Mouse (Mus musculus): ENCODE measurements around the gene 2310003L06Rik. TPM values are rescaled to one million over a fixed set of nuclear protein-coding genes. Genes with fewer than 3 reads are reported as not detected.

2310003L06Rik gene
- not detected in 2 replicates for polyA plus RNA-seq (2015; fragmentation: Nextera tagmentation; extraction: Ambion mirVana)

DNA sequence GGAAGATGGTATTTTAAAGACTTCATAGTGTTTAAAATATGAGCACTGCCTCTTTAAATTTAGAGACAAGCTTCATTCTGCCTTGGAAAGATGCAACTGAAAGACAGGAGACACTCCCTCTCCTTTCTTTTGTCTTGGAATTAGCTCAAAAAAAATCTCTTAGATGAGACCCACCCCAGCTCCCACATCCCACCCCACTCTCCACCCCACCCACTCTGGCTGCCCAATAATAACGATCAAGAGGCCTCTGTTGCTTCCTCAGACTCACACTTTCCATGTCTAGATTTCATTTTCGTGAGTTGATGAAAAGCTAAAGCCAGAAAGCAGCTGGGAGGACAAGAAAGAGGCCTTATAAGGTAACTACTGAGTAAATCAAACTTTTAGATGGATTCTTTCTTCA, at the start of gene 2310003L06Rik, which contains the start of gene Gm28434:
TSS of gene 2310003L06Rik (plus strand) at position 259 of the 400 bp plus-strand sequence.
TSS of gene Gm28434 (plus strand) at position 317 of the 400 bp plus-strand sequence.
- no peak for ATAC-seq (ENCODE audit: low read depth)
- WGBS: 64% methylated on average over 2 of the region's 2 CpGs
- Histone ChIP-seq H3K9ac (no peak within 1 kb of the TSS), H3K27ac (replicated peaks) (no peak within 1 kb of the TSS), H3K4me1 (replicated peaks) (no peaks in the 10 kb centered on the region), H3K36me3 (no peaks in the 10 kb centered on the region), H3K4me2 (no peak within 1 kb of the TSS), H3K27me3 (no peaks in the 10 kb centered on the region), H3K4me3 (no peak within 1 kb of the TSS), H3K9me3 (no peaks in the 10 kb centered on the region)

DNA sequence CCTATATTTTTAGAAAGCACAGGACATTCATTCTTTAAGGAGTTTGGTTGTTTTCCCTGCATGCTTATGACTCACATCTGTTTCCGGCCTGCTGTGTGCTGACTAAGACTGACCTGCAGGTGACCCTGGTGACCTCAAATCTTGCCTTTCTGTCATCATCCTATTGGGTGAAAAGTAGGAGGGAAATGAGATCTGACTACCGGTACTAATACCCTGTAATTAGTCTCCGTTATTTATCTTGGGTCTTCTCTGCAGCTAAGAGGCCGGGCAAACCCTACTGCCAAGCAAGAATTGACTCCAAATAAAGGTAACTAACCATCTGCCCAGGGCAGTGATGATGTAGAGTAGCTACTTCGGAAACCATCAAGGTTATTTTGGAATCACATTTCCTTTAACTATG, 43.9 kb upstream of the 2310003L06Rik start, which contains the start of gene Csn3:
TSS of gene Csn3 (plus strand) at position 208 of the 400 bp plus-strand sequence.
- H3K4me3 ChIP-seq: no peak within 1 kb of the TSS
- no peaks in the 10 kb centered on the region for H3K9me3 ChIP-seq
- no peaks in the 10 kb centered on the region for H3K27me3 ChIP-seq
- H3K27ac ChIP-seq (replicated peaks): no peak within 1 kb of the TSS
- no peak within 1 kb of the TSS for H3K9ac ChIP-seq
- H3K36me3 ChIP-seq: no peaks in the 10 kb centered on the region
- H3K4me1 ChIP-seq (replicated peaks): no peaks in the 10 kb centered on the region
- 25% methylated on average over 5 of the region's 5 CpGs for WGBS
- H3K4me2 ChIP-seq: no peak within 1 kb of the TSS
- no peak for ATAC-seq (ENCODE audit: low read depth)

DNA sequence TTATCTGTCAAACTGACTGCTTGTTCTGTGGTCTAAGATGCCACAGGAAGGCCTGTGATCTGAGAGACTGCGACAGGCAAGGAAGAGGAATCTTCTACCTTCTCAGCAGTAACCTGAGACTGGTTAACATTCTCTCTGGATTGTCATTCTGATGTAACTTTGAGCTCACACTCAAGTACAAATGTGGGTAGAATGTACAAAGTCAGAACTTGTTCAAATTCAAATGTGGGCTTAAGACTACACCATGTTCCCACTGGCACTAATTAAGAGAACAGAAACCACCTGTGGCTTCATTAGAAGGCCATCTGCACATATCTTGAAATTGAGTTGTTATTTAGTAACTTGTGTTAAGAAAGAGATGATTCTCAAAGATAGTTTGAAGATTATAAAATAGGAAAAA, 37.7 kb upstream of the 2310003L06Rik start:
- WGBS: 53% methylated on average over 1 of the region's 1 CpGs

DNA sequence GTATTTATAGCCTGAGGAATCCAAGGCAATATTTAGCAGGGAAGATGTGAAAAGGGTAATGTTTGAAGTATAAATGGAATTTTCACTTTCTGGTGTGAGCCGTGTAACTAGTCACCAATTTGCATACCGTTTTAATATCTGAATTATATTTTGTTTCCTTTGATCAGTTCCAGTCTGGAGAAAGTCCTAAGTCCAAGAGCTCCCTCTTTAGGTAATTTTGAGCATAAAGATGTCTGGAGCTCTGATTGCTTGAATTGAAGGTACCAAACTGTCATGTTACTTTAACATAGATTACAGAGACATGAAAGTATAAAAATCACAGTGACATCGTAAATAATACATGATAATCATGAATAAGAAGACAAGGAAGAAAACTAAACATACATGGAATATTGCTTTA, 28.5 kb upstream of the 2310003L06Rik start:
- Histone ChIP-seq H3K27me3 (no peaks in the 10 kb centered on the region), H3K9ac (no peak overlapping the region), H3K36me3 (no peaks in the 10 kb centered on the region), H3K27ac (replicated peaks) (no peak overlapping the region), H3K4me1 (replicated peaks) (no peaks in the 10 kb centered on the region), H3K4me2 (no peak overlapping the region), H3K9me3 (no peaks in the 10 kb centered on the region), H3K4me3 (no peak overlapping the region)
- 54% methylated on average over 3 of the region's 3 CpGs for WGBS
- no peak for ATAC-seq (ENCODE audit: low read depth)

More for the DNA sequence above, 37.7 kb upstream of the 2310003L06Rik start:
- H3K36me3 ChIP-seq: no peaks in the 10 kb centered on the region
- no peaks in the 10 kb centered on the region for H3K9me3 ChIP-seq
- no peak overlapping the region for H3K27ac ChIP-seq (replicated peaks)
- no peak overlapping the region for H3K4me3 ChIP-seq
- no peak overlapping the region for H3K9ac ChIP-seq
- ATAC-seq (ENCODE audit: low read depth): no peak
- H3K27me3 ChIP-seq: no peaks in the 10 kb centered on the region
- no peaks in the 10 kb centered on the region for H3K4me1 ChIP-seq (replicated peaks)
- H3K4me2 ChIP-seq: no peak overlapping the region

DNA sequence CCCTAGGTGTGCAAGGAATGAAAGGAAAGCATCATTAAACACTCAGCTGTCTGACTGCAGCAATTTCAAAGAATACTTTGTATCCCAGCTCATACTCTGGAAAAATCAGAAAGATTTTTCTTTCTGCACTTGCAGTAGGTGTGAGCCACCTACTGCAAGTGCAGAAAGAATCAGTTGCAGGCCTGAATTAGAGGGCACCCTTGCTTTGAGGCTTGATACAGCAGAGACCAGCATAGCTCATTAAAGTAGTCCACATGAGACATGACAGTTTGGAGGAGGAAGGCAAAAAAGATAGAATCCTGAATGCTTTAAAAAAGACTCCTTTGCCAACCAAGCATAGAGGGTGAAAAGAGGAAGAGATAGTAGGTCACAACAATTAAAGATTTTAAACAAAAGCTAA, 26.7 kb upstream of the 2310003L06Rik start:
- Histone ChIP-seq H3K36me3 (no peaks in the 10 kb centered on the region), H3K27ac (replicated peaks) (no peak overlapping the region), H3K9ac (no peak overlapping the region), H3K27me3 (no peaks in the 10 kb centered on the region), H3K4me2 (no peak overlapping the region), H3K4me1 (replicated peaks) (no peaks in the 10 kb centered on the region), H3K4me3 (no peak overlapping the region), H3K9me3 (no peaks in the 10 kb centered on the region)
- ATAC-seq (ENCODE audit: low read depth): no peak

DNA sequence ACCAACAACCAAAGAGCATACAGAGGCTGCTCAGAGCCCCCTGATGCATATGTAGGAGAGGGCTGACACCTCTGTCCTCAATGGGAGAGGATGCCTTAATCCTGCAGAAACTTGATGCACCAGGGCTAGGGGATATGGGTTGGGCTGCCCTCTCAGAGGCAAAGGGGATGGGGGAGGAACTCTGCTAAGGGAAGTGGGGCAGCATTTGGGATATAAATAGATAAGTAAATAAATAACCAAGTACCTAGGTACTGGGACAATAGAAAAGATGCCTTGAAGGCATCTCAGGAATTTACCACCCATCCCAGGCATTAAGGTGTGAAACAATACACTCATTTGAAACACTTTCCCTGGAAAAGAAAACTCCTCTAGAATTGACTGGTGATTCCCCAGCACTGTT, 17.4 kb upstream of the 2310003L06Rik start:
- Histone ChIP-seq H3K4me2 (no peak overlapping the region), H3K27me3 (no peaks in the 10 kb centered on the region), H3K9ac (no peak overlapping the region), H3K4me1 (replicated peaks) (no peaks in the 10 kb centered on the region), H3K9me3 (no peaks in the 10 kb centered on the region), H3K36me3 (no peaks in the 10 kb centered on the region), H3K4me3 (no peak overlapping the region), H3K27ac (replicated peaks) (no peak overlapping the region)
- ATAC-seq (ENCODE audit: low read depth): no peak

DNA sequence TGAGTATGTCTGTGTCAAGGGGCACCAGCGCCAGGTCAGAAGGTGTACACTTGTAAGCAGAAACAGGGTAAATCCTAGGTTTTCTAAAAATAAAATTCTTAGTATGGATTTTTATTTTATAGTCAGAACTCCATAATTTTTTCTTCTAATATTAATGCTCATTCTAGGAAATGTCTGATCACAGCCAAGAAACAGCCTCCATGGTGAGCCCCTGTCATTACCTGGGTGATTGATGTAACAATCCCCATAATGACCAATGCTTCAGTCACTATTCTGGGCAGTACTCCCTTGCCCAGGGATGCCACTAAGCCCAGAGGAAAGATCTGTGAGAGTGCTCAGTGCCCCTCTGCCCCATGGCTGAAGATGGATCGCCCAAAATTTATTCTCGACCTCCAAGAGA, 9.9 kb downstream of the 2310003L06Rik start, which contains the start of gene Cabs1:
TSS of gene Cabs1 (plus strand) at position 301 of the 400 bp plus-strand sequence.
- no peak within 1 kb of the TSS for H3K4me3 ChIP-seq
- ATAC-seq (ENCODE audit: low read depth): no peak
- no peak within 1 kb of the TSS for H3K9ac ChIP-seq
- no peak within 1 kb of the TSS for H3K4me2 ChIP-seq
- no peak within 1 kb of the TSS for H3K27ac ChIP-seq (replicated peaks)
- no peaks in the 10 kb centered on the region for H3K27me3 ChIP-seq
- 83% methylated on average over 3 of the region's 3 CpGs for WGBS
- no peaks in the 10 kb centered on the region for H3K9me3 ChIP-seq
- H3K36me3 ChIP-seq: no peaks in the 10 kb centered on the region
- no peaks in the 10 kb centered on the region for H3K4me1 ChIP-seq (replicated peaks)

DNA sequence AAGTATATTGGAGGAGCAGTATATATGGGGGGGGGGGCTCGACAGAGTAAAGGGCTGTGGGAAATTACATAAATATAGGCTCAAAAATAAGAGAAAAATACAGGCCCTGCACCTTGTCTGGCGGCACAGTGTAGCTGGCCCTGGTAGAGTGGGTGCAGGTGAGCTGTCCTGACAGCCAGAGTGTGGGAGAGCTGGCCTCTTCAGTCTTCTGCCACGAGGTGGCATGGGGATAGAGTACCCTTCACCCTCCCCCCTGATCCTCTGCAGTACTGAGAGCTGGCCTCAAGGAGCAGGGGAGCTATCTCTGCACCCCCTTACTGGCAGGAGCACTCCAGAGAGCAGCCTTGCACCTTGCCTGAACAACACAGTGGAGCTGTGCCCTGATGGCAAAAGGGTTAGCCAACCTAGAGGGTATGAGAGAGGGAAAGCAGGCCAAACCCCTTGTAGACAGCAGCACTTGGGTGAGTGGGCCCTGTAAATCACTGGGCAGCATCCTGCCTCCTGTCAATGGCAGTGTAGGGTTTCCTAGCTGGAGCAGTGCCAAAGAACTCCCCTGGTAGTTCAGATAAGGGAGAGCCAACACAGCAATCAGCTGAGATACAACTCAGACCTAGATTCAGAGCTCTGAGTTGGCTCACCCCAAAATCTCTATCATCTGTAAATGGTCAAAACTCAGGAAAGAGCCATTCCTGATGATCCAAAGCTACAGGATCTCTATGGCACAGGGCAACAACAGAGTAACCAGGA, 13.4 kb downstream of the 2310003L06Rik start:
- Histone ChIP-seq H3K27ac (replicated peaks) (no peak overlapping the region), H3K4me2 (no peak overlapping the region), H3K4me1 (replicated peaks) (no peaks in the 10 kb centered on the region), H3K4me3 (no peak overlapping the region), H3K27me3 (no peaks in the 10 kb centered on the region), H3K9me3 (no peaks in the 10 kb centered on the region), H3K36me3 (no peaks in the 10 kb centered on the region), H3K9ac (no peak overlapping the region)
- ATAC-seq (ENCODE audit: low read depth): no peak
- 66% methylated on average over 3 of the region's 3 CpGs for WGBS

DNA sequence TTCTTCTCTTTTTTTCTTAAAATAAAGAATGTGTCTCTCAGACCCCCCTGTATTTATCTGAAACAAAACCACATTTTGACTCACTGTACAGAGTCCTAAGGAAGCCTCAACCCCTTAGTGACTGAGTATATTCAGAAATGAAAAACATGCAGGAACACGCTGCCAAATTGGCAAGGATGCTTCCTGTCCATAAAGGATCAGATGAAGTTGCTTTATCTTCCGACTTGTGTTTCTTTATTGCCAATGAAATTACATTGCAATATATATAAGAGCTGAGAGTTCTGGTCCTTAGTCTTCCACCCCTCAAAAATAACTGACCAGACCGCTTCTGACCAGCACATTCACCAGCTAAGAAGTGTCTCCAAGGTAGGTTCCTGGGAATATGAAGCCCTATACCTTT, 33.0 kb downstream of the 2310003L06Rik start, which contains the start of gene Smr3a:
TSS of gene Smr3a (plus strand) at position 301 of the 400 bp plus-strand sequence.
- no peaks in the 10 kb centered on the region for H3K9me3 ChIP-seq
- H3K9ac ChIP-seq: no peak within 1 kb of the TSS
- no peaks in the 10 kb centered on the region for H3K36me3 ChIP-seq
- H3K4me1 ChIP-seq (replicated peaks): no peaks in the 10 kb centered on the region
- no peaks in the 10 kb centered on the region for H3K27me3 ChIP-seq
- ATAC-seq (ENCODE audit: low read depth): no peak
- 91% methylated on average over 3 of the region's 3 CpGs for whole genome bisulfite sequencing
- H3K4me2 ChIP-seq: no peak within 1 kb of the TSS
- no peak within 1 kb of the TSS for H3K27ac ChIP-seq (replicated peaks)
- no peak within 1 kb of the TSS for H3K4me3 ChIP-seq

DNA sequence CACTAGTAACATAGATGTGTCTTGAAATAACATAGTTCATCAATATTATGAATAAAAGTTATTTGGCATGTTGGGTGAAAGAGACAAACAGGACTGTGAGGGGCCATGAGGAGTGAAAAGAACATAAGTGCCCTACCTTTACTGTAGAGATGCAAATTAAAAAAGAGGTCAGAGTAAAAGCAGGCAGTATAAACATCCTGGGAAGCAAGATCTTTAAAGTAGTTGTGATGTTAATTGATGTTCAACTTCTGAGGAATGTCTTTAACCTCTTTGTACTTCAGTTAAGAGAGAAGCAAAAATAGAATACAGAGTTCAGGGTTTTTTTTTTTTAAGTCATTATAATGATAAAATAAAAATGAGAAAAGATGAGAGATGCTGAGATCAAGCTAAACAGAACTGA, 36.0 kb downstream of the 2310003L06Rik start:
- H3K4me2 ChIP-seq: no peak overlapping the region
- ATAC-seq (ENCODE audit: low read depth): no peak

More for the DNA sequence above, 36.0 kb downstream of the 2310003L06Rik start:
- Histone ChIP-seq H3K36me3 (no peaks in the 10 kb centered on the region), H3K27ac (replicated peaks) (no peak overlapping the region), H3K9me3 (no peaks in the 10 kb centered on the region), H3K27me3 (no peaks in the 10 kb centered on the region), H3K9ac (no peak overlapping the region), H3K4me3 (no peak overlapping the region), H3K4me1 (replicated peaks) (no peaks in the 10 kb centered on the region)
